Mouse (Mus musculus) erythroblast, embryonic 14.5 days (primary cell): ENCODE data around the gene Tmem121.

Experiments used
- GATA1 ChIP-seq: IDR thresholded peaks from 2 replicates; pipeline ENCODE4 v1.6.1; 2012; ENCODE audit warnings: low read length, inconsistent platforms, mixed read lengths
- TAL1 ChIP-seq: IDR thresholded peaks from 3 replicates; pipeline ENCODE4 v1.6.1; 2012; ENCODE audit warnings: low read length, inconsistent platforms, mixed read lengths

GRCm38 (mm10) chr12:113155887-113156539 lies 29.7 kb upstream of the Tmem121 start, which contains the start of gene Tedc1:
- no peak for TF ChIP-seq TAL1
- no peak for TF ChIP-seq GATA1
